Mouse (Mus musculus): ENCODE results near the gene Eif3k.

Eif3k gene

DNA sequence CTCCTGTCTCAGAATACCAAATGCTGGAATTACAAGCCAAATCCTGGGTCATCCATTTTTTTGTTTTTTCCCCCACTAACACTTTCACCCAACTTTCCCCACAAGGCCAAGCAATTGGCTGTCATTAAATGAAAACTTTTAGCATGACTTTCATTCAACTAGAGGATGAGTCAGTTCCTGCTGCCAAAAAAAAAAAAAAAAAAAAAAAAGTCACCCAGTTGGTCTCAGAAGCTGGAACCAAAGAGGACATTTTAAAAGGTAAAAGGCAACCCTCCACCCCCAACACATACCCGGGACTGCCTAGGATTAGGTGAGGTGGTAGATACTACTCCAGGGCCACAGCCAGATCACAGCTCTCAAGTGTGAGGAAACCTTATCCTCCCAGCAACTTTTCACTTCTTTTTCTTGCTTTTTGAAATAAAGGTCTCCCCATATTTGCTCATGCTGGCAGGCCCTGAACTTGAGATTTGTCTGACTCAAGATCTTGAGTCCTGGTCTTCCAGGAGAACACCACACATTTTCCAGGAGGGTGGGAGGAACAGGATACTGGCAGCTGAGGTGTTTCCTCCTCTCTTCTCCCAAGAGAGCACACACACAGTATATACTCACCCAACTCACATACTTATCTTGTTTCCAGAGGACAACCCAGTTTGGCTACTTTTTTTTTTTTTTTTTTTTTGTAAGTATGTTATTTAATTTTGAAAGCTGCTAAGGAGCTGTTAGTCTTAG, 23.5 kb downstream of the Eif3k start:
- DNase-seq: no peak

DNA sequence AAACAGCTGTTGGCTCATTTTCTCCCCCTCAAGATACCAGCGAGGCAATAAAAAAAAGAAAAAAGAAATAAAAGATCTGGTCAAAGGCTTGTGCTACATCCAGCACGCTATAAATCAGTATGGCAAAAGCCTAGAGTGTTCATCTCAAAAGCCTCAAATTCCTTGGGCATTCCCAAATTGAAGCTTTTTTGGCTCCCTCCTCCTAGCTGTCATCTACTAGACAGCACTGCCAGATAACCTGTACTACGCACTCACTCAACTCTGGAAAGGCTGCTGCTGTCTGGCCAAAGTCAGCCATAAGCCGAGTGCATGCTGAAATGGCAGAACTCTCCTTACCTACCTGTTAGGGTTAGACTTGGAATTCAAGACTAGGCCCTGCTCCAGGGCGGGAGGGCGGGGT, 24.4 kb downstream of the Eif3k start:
- DNase-seq: no peak

DNA sequence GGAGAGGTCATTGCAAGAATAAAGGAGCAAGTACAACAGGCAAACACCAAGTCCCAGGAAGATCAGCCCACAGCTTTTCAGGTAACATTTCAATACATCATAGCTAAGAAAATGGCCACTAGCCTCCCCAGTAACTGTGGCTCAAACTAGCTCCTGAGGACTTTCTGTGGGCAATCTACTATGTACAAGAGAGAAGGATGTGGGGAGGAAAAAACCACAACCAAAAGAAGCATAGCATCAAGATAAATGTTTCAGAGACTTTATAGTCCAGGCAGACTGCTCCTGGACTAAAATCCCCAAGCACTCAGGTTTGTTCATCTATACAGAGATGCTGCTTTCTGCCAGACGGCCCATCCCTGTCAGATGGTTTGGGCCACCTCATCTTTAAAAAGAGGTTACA, 25.4 kb downstream of the Eif3k start:
- no peak for DNase-seq

DNA sequence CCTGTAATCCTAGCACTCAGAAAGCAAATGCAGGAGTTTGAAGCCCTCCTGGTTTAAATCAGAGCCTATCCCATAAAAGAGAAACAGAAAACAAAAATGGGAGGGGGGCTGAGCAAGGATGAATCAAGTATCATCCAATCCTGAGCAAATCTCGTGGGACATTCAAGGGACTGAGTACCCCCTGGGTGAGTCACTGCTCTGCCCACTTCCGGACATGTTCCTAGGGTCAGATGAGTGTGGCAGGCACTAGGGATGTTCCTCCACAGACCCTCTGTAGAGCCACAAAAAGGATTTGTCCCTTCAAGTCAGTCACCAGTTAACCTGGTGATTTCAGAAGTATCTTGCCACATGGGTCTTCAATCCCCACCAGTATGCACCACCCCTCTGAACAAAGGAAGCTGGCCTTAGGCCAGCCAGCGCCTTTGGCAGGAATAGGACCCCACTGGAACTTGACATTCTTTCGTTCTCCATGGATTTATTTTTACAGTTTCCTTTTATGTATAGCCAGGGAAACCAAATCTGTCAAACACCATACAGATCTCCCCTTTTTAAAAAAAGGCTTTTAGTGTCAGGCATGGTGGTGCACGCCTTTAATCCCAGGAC, 26.3 kb downstream of the Eif3k start:
- no peak for DNase-seq

DNA sequence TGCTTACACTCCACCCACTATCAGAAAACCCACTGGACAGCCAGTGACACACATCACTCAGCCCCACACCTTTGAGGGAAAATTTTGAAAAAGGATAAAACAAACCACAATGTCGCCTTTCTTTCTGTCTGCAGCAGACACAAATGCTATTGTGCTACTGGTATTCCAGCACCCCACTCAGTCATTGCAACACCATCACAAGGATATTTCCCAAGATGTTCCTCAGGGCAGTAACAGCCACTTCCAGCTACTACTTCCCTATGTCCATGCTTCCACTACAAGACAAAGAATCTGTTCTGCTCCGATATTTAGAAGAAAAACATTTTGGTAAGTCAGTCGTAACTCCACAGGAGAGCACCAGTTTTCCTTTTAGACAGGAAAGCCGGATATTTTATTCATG, 26.9 kb downstream of the Eif3k start:
- DNase-seq: no peak

DNA sequence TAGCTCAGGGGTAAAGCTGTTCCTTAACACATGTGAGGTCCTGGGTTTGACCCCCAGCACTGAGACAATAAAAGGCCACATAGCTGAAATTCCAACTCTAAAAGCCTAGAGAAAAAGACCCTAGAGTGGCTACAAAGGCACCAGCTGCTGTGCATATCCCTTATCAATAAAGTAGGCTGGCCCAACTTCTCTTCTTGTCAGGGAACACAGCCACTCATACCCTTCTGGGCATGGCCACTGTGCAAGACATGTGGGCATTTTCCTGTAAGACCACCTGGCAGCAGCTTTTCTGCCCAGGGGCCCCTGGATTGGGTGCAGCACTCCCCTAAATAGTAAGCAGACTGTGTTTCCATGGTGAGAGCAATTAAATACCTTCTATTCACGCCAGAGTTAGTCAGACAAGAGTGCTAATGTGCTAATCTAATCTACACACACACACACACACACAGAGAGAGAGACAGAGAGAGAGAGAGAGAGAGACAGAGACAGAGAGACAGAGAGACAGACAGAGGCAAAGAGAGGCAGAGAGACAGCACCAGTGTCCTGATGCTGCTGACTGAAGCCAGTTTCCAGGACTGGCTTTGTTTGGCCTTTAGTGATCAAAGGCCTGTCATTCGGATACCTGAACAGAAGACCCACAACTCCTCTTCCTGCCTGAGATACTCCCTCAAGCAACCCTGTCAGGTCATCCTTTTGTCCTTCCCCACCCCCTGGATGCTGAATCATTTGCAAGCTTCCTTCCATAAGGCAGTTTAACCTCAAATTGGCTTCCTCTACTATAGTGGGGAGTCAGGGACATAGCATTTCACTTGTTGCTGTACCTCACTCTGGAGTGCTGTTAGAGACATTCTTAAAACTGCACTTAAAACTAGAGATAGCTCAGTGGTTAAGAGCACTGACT, 27.9 kb downstream of the Eif3k start:
- DNase-seq: no peak

DNA sequence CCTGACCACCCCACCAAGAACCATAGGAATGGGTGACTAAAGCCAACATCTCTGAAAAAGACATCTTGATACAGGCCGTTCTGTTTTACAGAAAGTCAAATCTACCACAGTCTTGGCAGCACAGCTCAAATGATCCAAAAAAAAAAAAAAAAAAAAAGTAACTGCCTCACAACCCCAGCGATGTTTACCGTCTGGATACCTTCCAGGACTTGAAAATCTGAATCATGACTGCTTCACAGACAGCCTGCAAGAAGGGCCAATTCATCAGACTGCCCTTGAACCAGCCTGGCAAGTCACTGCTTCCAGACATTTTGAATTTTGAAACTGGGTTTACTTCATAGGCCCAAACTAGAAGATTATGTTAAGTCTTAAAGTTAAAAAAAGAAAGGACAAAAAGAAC, 28.9 kb downstream of the Eif3k start:
- no peak for DNase-seq

DNA sequence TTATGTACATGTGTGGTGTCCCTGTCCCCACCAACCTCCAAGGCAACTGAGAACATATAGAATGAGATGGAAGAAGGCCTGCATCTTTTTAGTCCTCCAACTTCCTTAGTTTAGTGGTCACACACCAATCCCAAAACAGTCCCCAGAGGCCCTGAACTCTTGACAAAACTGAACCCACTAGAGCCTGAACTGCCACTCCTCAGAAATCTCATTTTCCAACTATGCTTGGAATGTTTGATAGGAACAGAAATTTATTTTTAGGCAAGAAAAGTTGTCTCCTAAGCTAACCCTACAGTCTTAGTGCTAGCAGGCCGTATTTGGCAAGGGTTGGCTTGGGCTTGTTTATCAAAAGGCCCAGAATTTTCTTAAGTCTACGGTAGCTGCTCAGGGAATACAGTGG, 29.9 kb downstream of the Eif3k start:
- DNase-seq: no peak

DNA sequence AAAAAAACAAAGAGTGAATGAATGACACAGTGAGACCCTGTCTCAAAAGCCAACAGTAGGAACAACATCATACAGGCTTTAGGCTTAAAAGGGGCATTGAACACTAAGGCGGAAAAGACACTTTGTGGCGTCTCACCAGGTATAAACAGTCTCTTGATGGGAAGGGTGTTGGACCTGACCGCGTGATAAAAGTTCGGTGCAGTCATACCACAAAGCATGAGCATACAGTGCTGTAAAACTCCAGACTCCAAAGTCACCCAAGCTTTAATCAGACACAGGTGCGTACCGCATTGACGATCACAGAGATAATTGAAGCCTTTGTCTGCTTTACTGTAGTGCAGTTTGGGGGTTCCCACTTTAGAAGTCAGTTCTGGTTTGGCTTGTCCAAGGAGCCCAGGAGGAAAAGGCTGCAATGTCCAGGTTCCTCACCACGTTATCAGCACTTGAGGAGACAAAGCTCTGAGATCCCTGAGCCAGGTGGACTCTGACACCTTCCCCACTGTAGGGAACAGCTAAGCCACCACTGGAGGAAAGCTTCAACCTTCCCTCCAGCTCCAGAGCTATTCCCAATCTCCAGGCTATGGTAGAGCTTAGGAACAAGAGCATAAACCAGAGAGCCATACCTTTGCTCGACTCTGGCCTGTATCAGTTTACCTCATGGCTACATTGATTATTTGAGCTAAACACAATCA, 31.2 kb downstream of the Eif3k start:
- no peak for DNase-seq

DNA sequence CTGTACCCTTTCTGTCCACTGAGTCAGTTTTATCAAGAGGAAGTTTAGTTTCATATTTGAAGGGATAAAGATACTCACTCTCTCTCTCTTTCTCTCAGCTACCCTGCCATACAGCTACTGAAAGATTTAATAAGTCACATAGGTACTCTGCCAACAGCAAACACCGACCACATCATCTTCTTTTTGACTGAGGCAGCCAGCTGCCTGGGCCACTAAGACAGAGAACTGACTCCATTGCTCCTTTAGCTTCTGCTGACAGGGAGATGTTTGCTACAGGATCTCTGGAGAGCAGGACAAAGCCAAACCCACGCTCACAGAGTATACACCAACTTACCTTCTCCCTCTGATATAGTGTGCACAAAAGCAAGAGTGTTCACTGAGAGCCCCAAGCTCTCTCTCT, 32.4 kb downstream of the Eif3k start:
- DNase-seq: no peak

DNA sequence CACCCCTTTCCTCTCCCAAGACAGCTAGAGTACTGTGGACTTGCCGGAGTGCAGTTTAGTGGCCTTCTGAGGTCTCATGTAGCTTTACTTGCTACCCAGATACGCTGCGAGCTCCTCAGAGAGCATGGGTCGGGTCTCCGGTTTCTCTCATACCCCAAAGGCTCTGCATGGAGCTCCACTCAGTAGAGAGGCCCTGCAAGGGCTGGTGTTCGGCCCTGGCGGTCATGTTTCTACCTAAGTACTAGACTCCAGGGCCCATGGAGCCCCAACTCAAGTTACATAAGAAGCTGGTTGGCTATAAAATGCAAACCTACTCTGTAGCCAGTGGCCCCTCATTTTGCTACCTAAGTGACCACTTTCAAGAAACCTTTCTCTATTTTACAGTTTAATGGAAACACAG, 32.9 kb downstream of the Eif3k start:
- no peak for DNase-seq

DNA sequence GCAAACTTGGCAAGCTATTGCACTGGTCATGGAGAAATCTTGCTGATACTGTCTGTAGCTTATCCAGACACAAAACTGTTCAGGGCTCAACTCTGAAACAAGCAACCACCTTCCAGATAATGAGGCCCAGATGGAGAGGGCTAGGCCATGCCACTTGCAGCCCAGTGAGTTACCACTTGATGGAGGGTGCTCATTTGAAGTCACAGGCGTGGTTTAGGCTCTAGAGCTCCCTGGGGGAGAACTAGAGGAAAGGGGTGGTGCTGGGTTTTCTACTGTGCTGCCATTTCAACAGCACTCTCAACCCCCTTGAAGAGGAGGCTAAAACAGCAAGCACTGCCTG, 35.4 kb downstream of the Eif3k start:
- DNase-seq: no peak

DNA sequence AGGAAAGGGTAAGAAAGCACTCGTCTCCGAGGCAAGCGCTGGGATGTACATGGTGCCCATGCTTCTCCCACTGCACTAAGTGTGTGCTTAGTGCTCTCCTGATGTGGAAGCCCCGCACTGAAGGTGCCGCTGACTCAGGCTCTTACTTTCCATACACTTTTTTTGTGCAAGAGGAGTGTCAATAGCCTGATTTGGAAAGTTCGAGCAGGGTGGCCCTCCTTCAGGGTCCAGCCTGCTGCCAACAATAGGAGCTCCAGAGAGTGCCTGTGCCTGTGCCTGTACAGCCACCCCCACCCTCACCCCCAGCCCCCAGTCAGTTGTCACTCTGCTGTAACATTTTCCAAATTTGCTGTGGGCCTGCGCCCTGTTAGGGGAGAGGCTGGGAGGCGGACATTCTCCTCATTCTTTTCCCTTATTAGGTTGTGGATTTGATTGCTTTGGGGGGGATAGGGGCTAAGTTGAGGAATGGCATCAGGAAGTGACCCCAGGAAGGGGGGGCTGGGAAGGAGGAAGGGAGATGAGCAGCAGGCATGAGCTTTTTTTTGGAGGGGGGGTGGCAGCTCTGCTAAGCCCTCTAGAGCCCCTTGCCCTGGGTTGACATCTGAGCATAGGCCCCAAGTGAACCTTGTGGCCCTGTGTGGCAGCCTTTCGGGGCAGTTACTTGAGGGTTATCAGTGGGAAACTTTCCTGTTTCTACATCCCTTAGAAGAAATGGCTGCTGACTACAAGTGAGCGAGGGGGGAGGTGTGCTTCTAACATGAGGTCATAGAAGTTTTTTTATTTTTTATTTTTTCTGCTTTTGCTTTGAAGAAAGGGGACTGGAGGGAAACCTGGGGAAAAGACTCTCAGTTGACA, 36.0 kb downstream of the Eif3k start:
- no peak for DNase-seq

DNA sequence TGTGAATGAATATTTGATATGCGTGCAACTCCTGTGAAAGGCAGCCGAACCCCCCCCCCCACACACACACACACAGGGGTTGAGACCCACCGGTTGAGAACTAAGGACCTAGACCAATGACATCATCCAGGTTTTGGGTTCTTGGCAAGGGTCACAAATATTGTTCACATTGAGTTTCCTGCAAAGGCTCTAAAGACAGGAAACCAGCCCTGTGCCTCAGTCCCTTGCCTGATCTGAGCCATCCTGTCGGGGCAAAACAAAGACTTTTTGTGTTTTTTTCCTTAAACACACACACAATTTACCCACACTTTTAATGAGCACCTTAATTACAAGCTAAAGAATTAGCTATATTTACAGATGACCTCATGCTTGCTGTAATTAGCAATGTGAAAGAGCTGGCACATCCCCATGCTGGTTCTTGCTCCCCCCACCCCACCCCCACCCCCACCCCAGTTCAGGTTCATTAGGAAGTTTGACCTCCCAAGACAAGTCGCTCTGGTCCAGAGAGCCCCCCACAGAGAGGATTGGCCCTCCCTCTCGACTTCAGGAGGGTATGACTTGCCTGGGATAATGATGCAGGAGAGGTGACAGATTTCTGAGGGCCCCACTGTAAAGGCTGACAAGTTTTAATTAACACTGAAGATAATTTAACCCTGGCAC, 36.8 kb downstream of the Eif3k start:
- DNase-seq: no peak

DNA sequence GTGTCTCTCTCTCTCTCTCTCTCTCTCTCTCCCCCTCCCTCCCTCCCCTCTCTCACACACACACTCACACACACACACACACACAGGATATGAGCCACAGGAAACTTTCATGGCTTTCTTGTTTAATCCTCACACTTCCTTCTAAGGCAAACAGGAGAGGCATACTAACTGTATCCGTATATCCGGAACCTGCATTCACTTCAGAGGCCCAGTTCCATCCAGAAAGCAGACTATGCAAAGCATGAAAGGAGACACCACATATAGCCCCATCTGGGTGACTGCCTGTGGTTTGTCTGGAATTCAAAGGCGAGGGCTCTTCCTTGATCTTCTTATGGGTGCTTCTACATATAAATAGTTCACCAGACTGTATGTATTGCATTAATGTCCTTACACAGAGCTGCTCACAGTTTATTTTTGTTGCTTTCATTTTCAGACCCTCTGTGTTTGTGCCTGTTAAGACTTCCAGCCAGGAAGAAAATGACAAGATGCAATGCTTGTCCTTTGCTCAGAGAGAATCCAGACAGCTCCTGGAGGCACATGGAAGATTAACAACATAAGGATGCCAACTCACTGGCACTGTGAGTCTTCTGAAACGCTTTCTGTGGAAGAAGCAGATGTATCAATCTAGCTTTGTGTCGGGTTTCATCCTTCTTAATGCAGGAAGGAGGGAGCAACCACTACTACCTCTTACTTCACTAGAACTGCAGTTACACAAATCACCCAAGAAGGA, 38.0 kb downstream of the Eif3k start:
- no peak for DNase-seq

DNA sequence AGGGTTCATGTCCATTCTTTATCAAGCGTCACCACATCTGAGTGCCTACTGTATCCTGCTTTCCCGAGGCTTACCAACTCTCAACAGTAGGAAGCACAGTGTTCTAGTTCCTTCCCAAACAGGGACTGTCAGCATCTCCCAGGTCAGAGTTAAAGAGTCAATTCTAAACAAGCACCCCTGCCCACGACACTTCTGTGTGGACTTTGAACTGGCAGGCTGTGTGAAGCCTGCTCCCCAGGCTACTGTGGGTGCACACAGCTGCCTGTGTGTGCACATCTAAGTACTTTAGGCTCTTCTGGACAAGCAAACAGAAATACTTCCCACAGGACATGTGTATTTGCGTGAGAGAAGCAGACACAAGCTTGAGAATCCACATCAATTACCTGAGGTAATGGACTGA, 40.1 kb downstream of the Eif3k start:
- no peak for DNase-seq

DNA sequence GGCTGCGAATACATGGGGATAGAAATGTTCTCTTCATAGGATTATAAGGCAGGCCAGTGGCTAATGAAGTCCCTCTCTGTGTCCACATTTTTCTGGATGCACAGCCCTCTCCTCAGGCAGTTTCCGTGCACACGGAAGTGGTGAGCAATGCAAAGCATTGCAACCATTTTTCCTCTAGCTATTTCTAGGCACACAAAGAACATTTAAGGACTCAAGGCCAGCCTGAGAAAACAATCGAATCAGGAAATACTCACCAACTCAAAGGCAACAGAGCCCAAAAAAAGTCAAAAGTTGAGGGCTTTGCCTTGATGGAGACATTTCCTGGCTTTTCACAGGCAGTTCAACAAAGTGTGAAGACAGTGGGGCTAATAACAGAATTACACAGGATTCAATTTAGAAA, 40.5 kb downstream of the Eif3k start:
- DNase-seq: no peak

DNA sequence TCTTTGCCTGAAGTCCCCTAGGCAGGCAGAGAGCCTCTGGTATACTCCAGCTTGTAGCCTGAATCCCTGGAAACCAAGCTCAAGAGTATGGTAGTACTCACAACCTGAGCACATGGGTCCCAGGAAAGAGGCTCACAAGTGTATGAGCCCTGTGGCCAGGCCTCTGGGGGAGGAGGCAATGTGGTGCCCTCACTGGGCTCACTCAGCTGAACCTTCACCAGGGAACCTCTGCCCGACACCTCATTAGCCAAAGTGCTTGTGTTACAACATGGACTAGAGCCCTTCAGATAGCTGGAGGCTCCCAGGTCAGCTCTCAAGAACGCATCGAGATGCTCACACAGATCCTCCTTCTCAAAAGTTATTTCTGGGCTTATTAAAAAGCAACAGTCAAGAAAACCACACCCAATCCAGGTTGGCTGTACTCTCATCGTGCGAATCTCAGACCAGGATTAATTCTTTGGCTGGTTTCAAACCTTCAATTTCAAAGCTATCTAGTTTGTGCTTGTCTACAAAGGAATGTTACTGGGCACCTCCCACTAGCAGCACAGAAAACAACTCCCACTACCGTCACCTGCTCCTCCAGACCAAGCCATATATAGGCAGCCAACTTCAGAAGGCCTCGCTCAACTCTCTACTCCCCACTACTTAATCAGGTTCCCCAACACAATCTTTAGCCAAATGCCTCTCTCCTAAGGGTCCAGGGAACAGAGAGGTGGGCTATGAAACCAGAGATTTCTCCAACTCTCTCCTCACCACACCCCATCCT, 42.1 kb downstream of the Eif3k start:
- DNase-seq: no peak

DNA sequence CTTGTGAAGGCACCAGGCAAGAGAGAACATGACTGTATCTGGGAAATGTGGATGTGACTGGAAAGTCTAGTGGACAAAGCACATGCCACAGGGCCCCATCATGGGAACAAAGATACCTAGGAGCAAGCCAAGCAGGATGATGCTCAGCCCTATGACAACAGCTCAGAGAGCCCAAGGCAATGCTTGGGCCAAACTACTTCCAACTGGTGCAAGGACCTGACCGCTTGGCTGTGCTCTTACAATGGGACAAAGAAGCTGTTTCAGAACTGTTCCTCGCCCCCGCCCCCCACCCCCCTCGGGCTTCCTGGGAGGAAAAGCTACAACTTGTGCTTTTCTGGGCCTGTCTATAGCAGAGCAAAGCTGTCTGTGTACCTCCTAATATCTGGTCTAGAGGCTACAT, 43.0 kb downstream of the Eif3k start:
- no peak for DNase-seq

DNA sequence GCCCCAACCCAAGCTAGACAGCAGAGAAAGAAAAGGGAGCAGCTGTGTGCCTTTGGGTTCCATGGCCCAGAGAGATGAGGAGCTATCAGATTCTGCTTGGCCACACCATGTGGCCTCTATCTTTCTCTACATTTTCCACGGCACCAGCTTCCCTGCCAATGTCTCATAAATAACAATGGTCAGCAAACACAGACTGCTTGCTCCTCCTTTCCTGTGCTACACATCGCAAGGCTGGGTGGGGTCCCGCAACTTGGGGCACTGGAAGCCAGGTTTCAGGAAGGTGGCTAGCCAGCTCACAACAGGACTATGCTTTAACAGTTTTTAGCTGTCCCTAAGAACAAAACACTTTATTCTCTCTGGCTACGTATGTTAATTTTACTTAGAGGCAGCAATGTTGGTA, 44.9 kb downstream of the Eif3k start:
- no peak for DNase-seq

Data from thymus, postnatal 36 days (tissue).